Mouse (Mus musculus) heart, adult 2 months (tissue): Measurements from ENCODE around the gene Thbs1. TPM values are rescaled to one million over a fixed set of nuclear protein-coding genes. Genes with fewer than 3 reads are reported as not detected.

ENCODE experiments used
- DNase-seq, 2 experiments: peaks; one replicate each; pipeline ENCODE4 v3.0.0; 2021
- H3K27ac ChIP-seq: fragments of 200-600 bp; 2 replicates; pipeline ENCODE4 v1.8.1; 2022
- H3K27me3 ChIP-seq: fragments of 200-500 bp; 2 replicates; pipeline ENCODE4 v1.6.1; 2012; ENCODE audit warnings: mild to moderate bottlenecking, low read length, inconsistent platforms, mixed read lengths; ENCODE audit not compliant: control insufficient read depth, insufficient read depth
- H3K36me3 ChIP-seq: fragments of 200-500 bp; 2 replicates; pipeline ENCODE4 v1.6.1; 2012; ENCODE audit warnings: low read length, inconsistent platforms; ENCODE audit not compliant: control insufficient read depth, insufficient read depth
- H3K4me1 ChIP-seq: fragments of 200-500 bp; 2 replicates; pipeline ENCODE4 v1.6.1; 2011; ENCODE audit warnings: low read length; ENCODE audit not compliant: control insufficient read depth, insufficient read depth
- H3K4me3 ChIP-seq: fragments of 200-600 bp; 2 replicates; pipeline ENCODE4 v1.8.1; 2022
- H3K79me2 ChIP-seq: fragments of 200-500 bp; replicated peaks from 2 replicates; pipeline ENCODE4 v1.6.1; 2012; ENCODE audit warnings: mild to moderate bottlenecking, inconsistent platforms, low read length, moderate library complexity, mixed read lengths; ENCODE audit not compliant: control insufficient read depth, insufficient read depth
- H3K9ac ChIP-seq: fragments of 200-500 bp; 2 replicates; pipeline ENCODE4 v1.6.1; 2012; ENCODE audit warnings: low read depth, mild to moderate bottlenecking, control low read depth, inconsistent platforms, low read length, mixed read lengths
- CTCF ChIP-seq: fragments of 200-600 bp; IDR thresholded peaks from 2 replicates; pipeline ENCODE4 v1.8.1; 2022; ENCODE audit warnings: antibody characterized with exemption, mild to moderate bottlenecking, moderate library complexity
- EP300 ChIP-seq: fragments of 200-500 bp; IDR thresholded peaks from 2 replicates; pipeline ENCODE4 v1.6.1; 2011; ENCODE audit warnings: low read depth, low read length, control low read depth; ENCODE audit not compliant: insufficient read depth
- POLR2A ChIP-seq: fragments of 200-500 bp; IDR thresholded peaks from 2 replicates; pipeline ENCODE4 v1.6.1; 2011; ENCODE audit warnings: mild to moderate bottlenecking, low read depth, low read length, control low read depth; ENCODE audit not compliant: insufficient read depth
- WGBS: fragments of 180-500 bp; shearing (Covaris S2); methylation state at CpG from one replicate; pipeline ENCODE4 v1.1.7; 2018; 5-methylcytosine and 5-hydroxymethylcytosine counted together
- intact Hi-C: fragments of 180-260 bp; cut with DNase I; formaldehyde crosslinking; loops from one replicate; pipeline ENCODE4 v1.15.1; 2025
- polyA plus RNA-seq: library from polyadenylated mRNA; depleted of rRNA; stranded (reverse); fragments of >200 nt; gene quantifications from 2 replicates; pipeline ENCODE4 v1.2.3, GENCODE M21; 2012
- total RNA-seq, 2 experiments: library from RNA; stranded (reverse); gene quantifications; 2 replicates each; pipeline ENCODE4 v1.2.3; 2021

Gene Thbs1
- total and polyA plus RNA-seq, 3 experiments: 6.7 to 24.4 (median 10.0) TPM

DNA sequence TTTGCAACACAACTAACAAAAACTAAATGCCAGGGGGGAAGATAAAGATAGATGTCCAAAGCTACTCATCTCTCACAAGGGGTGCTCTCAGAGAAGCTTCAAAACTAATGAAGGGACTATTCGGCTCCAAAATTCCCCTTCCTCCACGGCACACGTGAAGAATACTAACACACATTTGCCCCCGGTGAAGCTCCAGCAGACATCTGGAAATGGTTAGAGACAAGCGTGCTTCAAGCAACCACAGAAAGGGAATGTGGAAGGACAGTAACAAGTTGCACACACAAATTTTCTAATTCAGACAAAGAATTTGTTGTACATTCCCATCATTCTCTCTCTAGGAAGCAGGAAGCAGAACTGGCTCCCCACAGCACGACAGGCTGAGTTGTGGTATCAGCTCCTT, 47.5 kb downstream of the Thbs1 start:
- TF ChIP-seq CTCF: no peak
- TF ChIP-seq POLR2A: no peak
- TF ChIP-seq EP300: no peak
- Histone ChIP-seq H3K36me3 (no peaks in the 10 kb centered on the region), H3K9ac (no peak overlapping the region), H3K79me2 (no peaks in the 10 kb centered on the region), H3K4me1 (no peaks in the 10 kb centered on the region), H3K27ac (no peak overlapping the region), H3K27me3 (no peaks in the 10 kb centered on the region), H3K4me3 (no peak overlapping the region)
- no peak for DNase-seq
- intact Hi-C loops: no loop called here
- WGBS: 73% methylated on average over 6 of the region's 6 CpGs

DNA sequence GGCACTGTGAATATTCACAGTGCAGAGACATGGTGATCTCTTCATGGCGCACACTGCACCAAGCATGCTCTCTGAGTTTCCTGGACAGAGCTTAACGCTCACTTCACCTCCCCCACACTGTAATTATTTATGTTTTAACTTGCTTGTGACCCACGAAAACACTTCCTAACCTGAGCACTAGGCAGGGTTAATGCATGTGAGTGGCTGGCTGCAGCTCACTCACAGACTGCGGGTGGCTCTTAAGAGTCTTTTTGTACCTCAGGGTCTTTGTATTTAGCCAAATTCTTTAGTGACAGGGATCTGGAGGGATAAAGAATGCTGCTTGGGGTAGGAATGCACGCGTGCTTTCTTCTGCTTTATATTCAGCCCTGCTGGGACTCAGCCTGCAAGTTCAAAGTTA, 48.9 kb downstream of the Thbs1 start:
- H3K9ac ChIP-seq: no peak overlapping the region
- DNase-seq: no peak
- intact Hi-C loops: no loop called here
- TF ChIP-seq CTCF (no peak), EP300 (no peak), POLR2A (no peak)
- H3K36me3 ChIP-seq: no peaks in the 10 kb centered on the region
- no peaks in the 10 kb centered on the region for H3K4me1 ChIP-seq
- no peaks in the 10 kb centered on the region for H3K79me2 ChIP-seq
- H3K27ac ChIP-seq: no peak overlapping the region
- no peaks in the 10 kb centered on the region for H3K27me3 ChIP-seq
- WGBS: 60% methylated on average over 6 of the region's 6 CpGs
- H3K4me3 ChIP-seq: no peak overlapping the region

DNA sequence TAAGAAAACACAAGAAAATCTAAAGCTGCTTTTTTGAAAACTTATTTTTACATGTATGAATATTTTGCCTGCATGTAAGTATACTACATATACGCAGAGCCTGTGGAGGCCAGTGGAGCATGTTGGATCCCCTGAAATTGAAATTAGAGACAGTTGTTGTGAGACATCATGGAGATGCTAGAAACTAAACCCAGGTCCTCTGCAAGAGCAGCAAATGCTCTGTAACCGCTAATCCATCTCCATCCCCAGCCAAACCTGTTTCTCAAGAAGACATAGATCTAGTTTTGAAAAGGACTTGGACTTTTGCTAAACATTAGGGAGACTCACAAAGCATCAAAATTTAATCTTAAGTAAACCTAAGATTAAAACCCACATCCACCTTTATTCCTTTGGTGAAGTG, 49.3 kb downstream of the Thbs1 start:
- TF ChIP-seq POLR2A (no peak), EP300 (no peak), CTCF (no peak)
- intact Hi-C loops: no loop called here
- H3K4me1 ChIP-seq: no peaks in the 10 kb centered on the region
- H3K79me2 ChIP-seq: no peaks in the 10 kb centered on the region
- H3K27ac ChIP-seq: no peak overlapping the region
- H3K27me3 ChIP-seq: no peaks in the 10 kb centered on the region
- H3K36me3 ChIP-seq: no peaks in the 10 kb centered on the region
- 95% methylated on average over 2 of the region's 2 CpGs for WGBS
- no peak for DNase-seq
- H3K9ac ChIP-seq: no peak overlapping the region
- H3K4me3 ChIP-seq: no peak overlapping the region

DNA sequence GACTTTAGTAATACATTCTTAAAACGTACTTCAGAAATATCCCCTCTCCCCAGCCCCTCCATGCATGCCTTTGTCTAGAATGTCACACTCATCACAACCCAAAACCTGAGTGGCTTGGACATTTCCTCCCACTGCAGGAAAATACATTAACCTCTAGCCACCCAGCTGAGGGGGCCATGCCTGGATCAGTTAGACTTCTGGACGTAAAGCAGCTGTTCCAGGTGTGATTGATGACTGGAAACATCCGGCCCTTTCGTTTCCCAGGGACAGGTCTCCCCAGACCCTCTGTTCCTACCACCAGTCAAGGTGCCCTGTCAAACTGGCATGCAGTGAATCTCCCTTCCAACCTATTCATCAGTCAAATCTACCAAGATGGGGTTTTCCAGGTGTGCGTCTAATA, 50.8 kb downstream of the Thbs1 start:
- Histone ChIP-seq H3K79me2 (no peaks in the 10 kb centered on the region), H3K4me3 (no peak overlapping the region), H3K4me1 (no peaks in the 10 kb centered on the region), H3K27ac (no peak overlapping the region), H3K36me3 (no peaks in the 10 kb centered on the region), H3K9ac (no peak overlapping the region), H3K27me3 (no peaks in the 10 kb centered on the region)
- WGBS: 80% methylated on average over 5 of the region's 5 CpGs
- intact Hi-C loops: no loop called here
- no peak for DNase-seq
- TF ChIP-seq EP300 (no peak), CTCF (no peak), POLR2A (no peak)

DNA sequence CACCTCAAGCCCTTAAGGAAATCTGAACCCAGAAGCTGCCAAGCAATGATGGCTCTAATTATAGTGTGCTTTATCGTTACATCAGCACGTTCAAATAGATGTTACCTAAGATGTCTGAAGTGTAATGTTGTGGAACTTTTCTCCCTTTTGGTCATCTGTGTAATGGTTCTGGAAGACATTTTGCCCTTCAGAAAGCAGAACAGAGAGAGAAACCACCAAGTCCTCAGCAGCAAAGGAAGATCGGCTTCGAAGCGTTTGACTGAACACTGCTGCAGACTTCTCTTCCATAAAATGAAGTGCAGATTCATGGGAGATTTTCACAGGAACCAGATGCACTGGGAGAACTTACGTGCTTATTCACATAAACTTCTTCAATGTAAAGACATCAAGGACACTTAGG, 52.5 kb downstream of the Thbs1 start:
- H3K36me3 ChIP-seq: no peaks in the 10 kb centered on the region
- TF ChIP-seq EP300: no peak
- no peak for TF ChIP-seq POLR2A
- TF ChIP-seq CTCF: no peak
- no peaks in the 10 kb centered on the region for H3K27me3 ChIP-seq
- no peak for DNase-seq
- no peak overlapping the region for H3K9ac ChIP-seq
- H3K27ac ChIP-seq: no peak overlapping the region
- 83% methylated on average over 6 of the region's 6 CpGs for WGBS
- no peaks in the 10 kb centered on the region for H3K79me2 ChIP-seq
- intact Hi-C loops: no loop called here
- no peaks in the 10 kb centered on the region for H3K4me1 ChIP-seq
- H3K4me3 ChIP-seq: no peak overlapping the region

DNA sequence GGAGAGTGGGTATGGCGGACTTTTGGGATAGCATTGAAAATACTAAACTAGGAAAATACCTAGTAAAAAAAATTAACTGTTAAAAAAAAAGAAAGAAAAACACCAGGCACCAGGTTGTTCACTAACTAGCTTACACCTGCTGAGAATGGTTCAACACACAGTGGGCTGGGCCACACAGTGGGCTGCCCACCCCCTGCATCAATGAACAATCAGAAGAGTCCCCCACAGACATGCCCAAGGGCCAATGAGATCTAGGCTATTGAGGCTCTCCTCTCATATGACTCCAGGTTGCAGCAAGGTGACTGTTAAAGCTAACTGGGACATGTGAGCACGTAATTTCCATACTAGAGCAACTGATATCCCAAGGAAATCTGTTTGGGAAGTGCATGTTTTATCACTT, 54.0 kb downstream of the Thbs1 start:
- intact Hi-C loops: no loop called here
- H3K27me3 ChIP-seq: no peaks in the 10 kb centered on the region
- H3K27ac ChIP-seq: no peak overlapping the region
- H3K9ac ChIP-seq: no peak overlapping the region
- H3K4me1 ChIP-seq: no peaks in the 10 kb centered on the region
- H3K79me2 ChIP-seq: no peaks in the 10 kb centered on the region
- no peaks in the 10 kb centered on the region for H3K36me3 ChIP-seq
- DNase-seq: no peak
- WGBS: 79% methylated on average over 2 of the region's 2 CpGs
- TF ChIP-seq CTCF: no peak
- TF ChIP-seq EP300: no peak
- no peak for TF ChIP-seq POLR2A
- no peak overlapping the region for H3K4me3 ChIP-seq

DNA sequence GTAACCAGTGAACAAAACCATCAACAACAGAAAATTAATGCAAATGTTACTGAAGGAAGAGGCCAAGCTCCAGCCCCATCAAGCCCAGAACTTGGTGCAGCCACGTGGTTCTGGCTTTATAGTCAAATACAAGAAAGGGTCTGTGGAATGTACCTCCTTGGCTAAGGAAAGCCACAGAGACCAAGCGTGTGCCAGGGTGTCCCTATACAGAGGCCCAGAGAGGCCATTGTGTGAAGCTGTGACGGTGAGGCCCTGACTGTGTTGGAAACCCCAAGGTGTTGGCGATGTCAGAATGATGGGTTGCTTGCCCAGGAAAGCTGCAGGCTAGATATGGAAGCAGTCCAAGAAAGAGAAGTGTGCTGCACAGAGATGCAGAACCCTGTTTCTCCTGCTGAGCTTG, 56.1 kb downstream of the Thbs1 start:
- 69% methylated on average over 4 of the region's 4 CpGs for WGBS
- no peak overlapping the region for H3K27ac ChIP-seq
- no peaks in the 10 kb centered on the region for H3K36me3 ChIP-seq
- no peaks in the 10 kb centered on the region for H3K27me3 ChIP-seq
- H3K4me1 ChIP-seq: no peaks in the 10 kb centered on the region
- no peaks in the 10 kb centered on the region for H3K79me2 ChIP-seq
- intact Hi-C loops: no loop called here
- no peak overlapping the region for H3K4me3 ChIP-seq
- TF ChIP-seq EP300: no peak
- no peak for TF ChIP-seq CTCF
- TF ChIP-seq POLR2A: no peak
- no peak overlapping the region for H3K9ac ChIP-seq
- DNase-seq: no peak
